Mouse (Mus musculus) lung, postnatal 0 days (tissue): Measurements from ENCODE around the gene Lbp.

Experiments used
- CTCF ChIP-seq: IDR thresholded peaks from 2 replicates; pipeline ENCODE4 v1.5.1; 2016; ENCODE audit warnings: antibody characterized with exemption, mild to moderate bottlenecking
- EP300 ChIP-seq: IDR thresholded peaks from 2 replicates; pipeline ENCODE4 v1.6.1; 2016; ENCODE audit warnings: antibody characterized with exemption, mild to moderate bottlenecking, control low read depth

GRCm38 (mm10) chr2:158256894-158257293, 49.4 kb upstream of the Lbp start:
- no peak for TF ChIP-seq CTCF
- no peak for TF ChIP-seq EP300
